Mouse (Mus musculus) spleen, adult 2 months (tissue): ENCODE results near the gene Ank.

Source experiments
- CTCF ChIP-seq: fragments of 200-500 bp; IDR thresholded peaks from 2 replicates; pipeline ENCODE4 v1.5.1; 2011; ENCODE audit warnings: mild to moderate bottlenecking, inconsistent platforms; ENCODE audit not compliant: insufficient read depth, insufficient read length, insufficient replicate concordance; ENCODE audit errors: extremely low read depth
- POLR2A ChIP-seq: fragments of 200-500 bp; IDR thresholded peaks from 2 replicates; pipeline ENCODE4 v1.6.1; 2011; ENCODE audit warnings: low read depth, low read length, inconsistent platforms

DNA sequence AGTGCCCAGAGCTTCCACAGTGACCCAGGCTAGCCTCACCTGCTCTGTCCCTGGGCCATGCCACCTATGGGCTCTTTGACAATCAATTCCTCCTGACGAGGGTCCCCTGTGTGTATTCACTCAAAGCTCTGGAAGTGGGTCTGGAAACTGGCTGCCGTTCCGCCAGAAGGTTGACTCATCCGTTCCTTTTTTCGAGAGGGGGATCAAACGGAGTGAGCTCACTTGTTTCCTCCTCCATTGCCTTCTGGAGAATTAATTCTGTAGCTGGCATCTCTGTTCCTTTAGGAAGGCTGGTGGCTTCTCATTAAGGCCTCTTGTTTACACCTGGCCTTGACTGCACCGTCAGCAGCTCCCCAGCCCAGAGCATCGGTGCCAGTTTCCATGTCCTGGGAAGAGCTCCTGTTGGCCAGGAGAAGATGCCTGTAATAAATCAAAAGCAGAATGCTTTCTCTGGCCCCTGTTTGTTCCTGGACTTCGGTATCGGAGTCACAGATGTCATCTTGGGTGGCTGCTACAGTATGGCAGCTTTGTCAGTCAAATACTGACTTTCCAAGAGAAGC lies 99.2 kb downstream of the Ank start:
- TF ChIP-seq CTCF: no peak
- TF ChIP-seq POLR2A: no peak
